Mouse (Mus musculus): ENCODE results near the gene Rnf208. TPM values are rescaled to one million over a fixed set of nuclear protein-coding genes. Genes with fewer than 3 reads are reported as not detected.

Gene Rnf208
- total and polyA plus RNA-seq, 3 experiments, result 0.22 to 54.7 (median 18.4) TPM

- no peak for ATAC-seq (ENCODE audit: extremely low read depth, insufficient number of reproducible peaks, low FRiP score, poor library complexity, severe bottlenecking)
- H3K27me3 ChIP-seq (ENCODE audit: insufficient read depth, low read length), result peaks cover 43% of the 10 kb centered on the region
Measured at GRCm38 (mm10) chr2:25287927-25288649, 46.0 kb downstream of the Rnf208 start, which contains the start of gene Tmem210. Tmem210 (plus strand) TSS chr2:25288145.

GRCm38 (mm10) chr2:25288734-25289345 lies 46.8 kb downstream of the Rnf208 start:
- Histone ChIP-seq H3K9me3 (replicated peaks) (no peaks in the 10 kb centered on the region), H3K27me3 (ENCODE audit: insufficient read depth, low read length) (peaks cover 49% of the 10 kb centered on the region), H3K4me3 (ENCODE audit: low read depth, low read length) (no peak overlapping the region), H3K36me3 (replicated peaks) (peaks cover 32% of the 10 kb centered on the region), H3K4me1 (ENCODE audit: insufficient read depth, low read depth, low read length) (peaks cover 26% of the 10 kb centered on the region)
- ATAC-seq (ENCODE audit: extremely low read depth, insufficient number of reproducible peaks, low FRiP score, poor library complexity, severe bottlenecking) (no peak), DNase-seq (ENCODE audit: low spot score) (no peak)
- no peak for TF ChIP-seq CTCF (IDR thresholded peaks at IDR 0.05; ENCODE audit: low read depth, low read length)
- no peak for TF ChIP-seq GATA1 (IDR thresholded peaks at IDR 0.05; ENCODE audit: borderline replicate concordance, low read length)
- no peak for TF ChIP-seq TAL1 (conservative IDR thresholded peaks at IDR 0.05; ENCODE audit: low read depth, low read length)
- no peak for TF ChIP-seq POLR2AphosphoS5 (IDR thresholded peaks at IDR 0.05; ENCODE audit: insufficient replicate concordance, low read depth, low read length)
- TF ChIP-seq GATA2 (IDR thresholded peaks at IDR 0.05; ENCODE audit: borderline replicate concordance, low read depth, low read length), result no peak

More at GRCm38 (mm10) chr2:25287927-25288649, 46.0 kb downstream of the Rnf208 start, which contains the start of gene Tmem210:
- H3K9me3 ChIP-seq (replicated peaks), result no peaks in the 10 kb centered on the region
- peaks cover 39% of the 10 kb centered on the region for H3K36me3 ChIP-seq (replicated peaks)
- peaks cover 26% of the 10 kb centered on the region for H3K4me1 ChIP-seq (ENCODE audit: insufficient read depth, low read depth, low read length)
- DNase-seq (ENCODE audit: low spot score), result no peak
- TF ChIP-seq CTCF (IDR thresholded peaks at IDR 0.05; ENCODE audit: low read depth, low read length) (no peak), GATA2 (IDR thresholded peaks at IDR 0.05; ENCODE audit: borderline replicate concordance, low read depth, low read length) (no peak), TAL1 (conservative IDR thresholded peaks at IDR 0.05; ENCODE audit: low read depth, low read length) (no peak), POLR2AphosphoS5 (IDR thresholded peaks at IDR 0.05; ENCODE audit: insufficient replicate concordance, low read depth, low read length) (no peak), GATA1 (IDR thresholded peaks at IDR 0.05; ENCODE audit: borderline replicate concordance, low read length) (no peak)
- no peak within 1 kb of the TSS for H3K4me3 ChIP-seq (ENCODE audit: low read depth, low read length)

- Histone ChIP-seq H3K27me3 (ENCODE audit: insufficient read depth, low read length) (peaks cover 57% of the 10 kb centered on the region), H3K4me1 (ENCODE audit: insufficient read depth, low read depth, low read length) (peaks cover 26% of the 10 kb centered on the region), H3K36me3 (replicated peaks) (peaks cover 24% of the 10 kb centered on the region), H3K9me3 (replicated peaks) (no peaks in the 10 kb centered on the region), H3K4me3 (ENCODE audit: low read depth, low read length) (peak within 1 kb of the TSS; percentile 20; the same call in 1 of the 2 replicates)
- no peak for TF ChIP-seq CTCF (IDR thresholded peaks at IDR 0.05; ENCODE audit: low read depth, low read length)
- no peak for TF ChIP-seq GATA1 (IDR thresholded peaks at IDR 0.05; ENCODE audit: borderline replicate concordance, low read length)
- no peak for TF ChIP-seq GATA2 (IDR thresholded peaks at IDR 0.05; ENCODE audit: borderline replicate concordance, low read depth, low read length)
- no peak for TF ChIP-seq POLR2AphosphoS5 (IDR thresholded peaks at IDR 0.05; ENCODE audit: insufficient replicate concordance, low read depth, low read length)
- TF ChIP-seq TAL1 (conservative IDR thresholded peaks at IDR 0.05; ENCODE audit: low read depth, low read length), result no peak
- no peak for ATAC-seq (ENCODE audit: extremely low read depth, insufficient number of reproducible peaks, low FRiP score, poor library complexity, severe bottlenecking)
- no peak for DNase-seq (ENCODE audit: low spot score)
Measured at GRCm38 (mm10) chr2:25289651-25290050, 47.6 kb downstream of the Rnf208 start, which contains the start of gene Lrrc26. Lrrc26 (plus strand) TSS chr2:25289915.

GRCm38 (mm10) chr2:25290101-25290815 lies 48.2 kb downstream of the Rnf208 start:
- TF ChIP-seq POLR2AphosphoS5 (IDR thresholded peaks at IDR 0.05; ENCODE audit: insufficient replicate concordance, low read depth, low read length) (no peak), CTCF (IDR thresholded peaks at IDR 0.05; ENCODE audit: low read depth, low read length) (no peak), GATA2 (IDR thresholded peaks at IDR 0.05; ENCODE audit: borderline replicate concordance, low read depth, low read length) (no peak)
- H3K36me3 ChIP-seq (replicated peaks), result peaks cover 18% of the 10 kb centered on the region
- H3K9me3 ChIP-seq (replicated peaks), result no peaks in the 10 kb centered on the region
- peaks cover 63% of the 10 kb centered on the region for H3K27me3 ChIP-seq (ENCODE audit: insufficient read depth, low read length)
- H3K4me3 ChIP-seq (ENCODE audit: low read depth, low read length), result peak overlapping the region; percentile 20; the same call in 1 of the 2 replicates
- ATAC-seq (ENCODE audit: extremely low read depth, insufficient number of reproducible peaks, low FRiP score, poor library complexity, severe bottlenecking) (no peak), DNase-seq (ENCODE audit: low spot score) (no peak)
- peaks cover 26% of the 10 kb centered on the region for H3K4me1 ChIP-seq (ENCODE audit: insufficient read depth, low read depth, low read length)

- no peak for DNase-seq (ENCODE audit: low spot score)
- peaks cover 26% of the 10 kb centered on the region for H3K4me1 ChIP-seq (ENCODE audit: insufficient read depth, low read depth, low read length)
- TF ChIP-seq TAL1 (conservative IDR thresholded peaks at IDR 0.05; ENCODE audit: low read depth, low read length) (no peak), POLR2AphosphoS5 (IDR thresholded peaks at IDR 0.05; ENCODE audit: insufficient replicate concordance, low read depth, low read length) (no peak), CTCF (IDR thresholded peaks at IDR 0.05; ENCODE audit: low read depth, low read length) (no peak), GATA2 (IDR thresholded peaks at IDR 0.05; ENCODE audit: borderline replicate concordance, low read depth, low read length) (no peak), GATA1 (IDR thresholded peaks at IDR 0.05; ENCODE audit: borderline replicate concordance, low read length) (no peak)
- peaks cover 13% of the 10 kb centered on the region for H3K36me3 ChIP-seq (replicated peaks)
- ATAC-seq (ENCODE audit: extremely low read depth, insufficient number of reproducible peaks, low FRiP score, poor library complexity, severe bottlenecking), result no peak
- H3K9me3 ChIP-seq (replicated peaks), result no peaks in the 10 kb centered on the region
- H3K27me3 ChIP-seq (ENCODE audit: insufficient read depth, low read length), result peaks cover 69% of the 10 kb centered on the region
- H3K4me3 ChIP-seq (ENCODE audit: low read depth, low read length), result no peak overlapping the region
Measured at GRCm38 (mm10) chr2:25290816-25291130, 48.7 kb downstream of the Rnf208 start.

All from G1E (cell line).